Mouse (Mus musculus): ENCODE data around the gene Art4.
A peak's percentile ranks its signal among the peaks of the same experiment; 100 is the strongest.

Art4 gene

GRCm38 (mm10) chr6:136827116-136827515 is 30.4 kb downstream of the Art4 start:
- no peak for DNase-seq (ENCODE audit: low spot score)

- DNase-seq (ENCODE audit: low spot score), result no peak
Measured at GRCm38 (mm10) chr6:136824987-136825386, 32.5 kb downstream of the Art4 start.

GRCm38 (mm10) chr6:136821086-136821485 is 36.4 kb downstream of the Art4 start:
- no peak for DNase-seq (ENCODE audit: low spot score)

GRCm38 (mm10) chr6:136820381-136820780 is 37.2 kb downstream of the Art4 start:
- DNase-seq (ENCODE audit: low spot score), result no peak

GRCm38 (mm10) chr6:136817549-136817948 is 40.0 kb downstream of the Art4 start:
- no peak for DNase-seq (ENCODE audit: low spot score)

- DNase-seq (ENCODE audit: low spot score), result no peak
Measured at GRCm38 (mm10) chr6:136816826-136817225, 40.7 kb downstream of the Art4 start.

DNA sequence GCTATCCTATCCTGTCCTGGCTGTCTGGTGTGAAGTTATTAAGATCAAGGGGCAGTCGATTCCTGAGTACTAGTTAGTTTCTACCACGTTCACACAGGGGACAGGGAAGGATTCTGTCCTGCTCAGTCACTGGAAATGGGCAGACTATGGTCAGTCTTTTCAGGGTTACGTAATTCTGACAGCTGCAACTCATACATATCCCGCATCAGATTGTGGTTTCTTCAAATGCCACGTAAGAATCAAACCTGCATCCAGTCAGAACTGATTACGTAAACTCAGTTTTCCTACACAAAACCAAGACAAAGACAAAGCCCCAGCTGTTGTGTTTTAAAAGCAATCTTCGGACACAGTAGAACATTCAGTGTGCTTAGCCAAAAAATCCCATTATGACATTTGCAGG is 42.2 kb downstream of the Art4 start:
- no peak for DNase-seq (ENCODE audit: low spot score)

- no peak for DNase-seq (ENCODE audit: low spot score)
Measured at GRCm38 (mm10) chr6:136813117-136813516, 44.4 kb downstream of the Art4 start.

DNA sequence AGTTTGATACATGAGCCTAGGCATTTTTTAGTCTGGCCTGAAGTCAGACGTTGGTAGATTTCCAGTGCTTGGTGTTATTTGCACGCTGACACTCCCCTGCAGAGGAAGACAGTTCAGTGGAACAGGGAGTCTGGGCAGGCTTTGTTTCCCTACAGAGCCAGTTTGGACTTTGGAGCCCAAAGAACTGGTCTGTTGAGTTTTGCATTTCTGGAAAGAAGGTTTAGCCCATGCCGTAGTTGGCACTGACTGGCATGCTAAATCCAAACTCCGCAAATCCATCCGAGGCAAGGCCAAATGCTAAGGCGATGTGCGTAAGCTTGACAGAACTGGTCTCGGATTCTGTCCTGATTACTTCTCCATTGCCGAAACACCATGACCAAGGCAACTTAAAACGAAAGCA is 46.3 kb downstream of the Art4 start:
- DNase-seq (ENCODE audit: low spot score), result no peak

DNA sequence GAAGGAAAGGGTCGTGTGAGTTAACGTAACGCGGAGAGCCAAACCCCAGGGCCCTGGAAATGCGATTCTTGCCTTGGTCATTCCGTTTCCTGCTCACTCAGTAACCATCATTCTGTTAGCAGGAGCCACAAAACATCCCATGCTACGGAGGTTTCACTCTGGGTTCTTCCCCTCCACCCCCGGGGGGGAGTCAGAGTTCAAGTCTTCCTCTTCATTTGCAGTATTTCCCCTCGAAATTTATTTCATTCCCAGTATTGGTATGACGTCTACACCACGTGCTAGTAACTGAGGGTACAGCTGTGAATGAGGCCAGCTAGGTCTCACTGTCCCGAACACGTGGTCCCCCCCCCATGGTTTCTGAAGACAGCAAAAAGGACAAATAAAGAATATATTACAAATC is 47.9 kb downstream of the Art4 start:
- DNase-seq (ENCODE audit: low spot score), result no peak

- DNase-seq (ENCODE audit: low spot score), result peak; percentile 45
Measured at GRCm38 (mm10) chr6:136809077-136809476, 48.5 kb downstream of the Art4 start.

- DNase-seq (ENCODE audit: low spot score), result peak; percentile 37
Measured at GRCm38 (mm10) chr6:136808631-136809046, 48.9 kb downstream of the Art4 start.

DNA sequence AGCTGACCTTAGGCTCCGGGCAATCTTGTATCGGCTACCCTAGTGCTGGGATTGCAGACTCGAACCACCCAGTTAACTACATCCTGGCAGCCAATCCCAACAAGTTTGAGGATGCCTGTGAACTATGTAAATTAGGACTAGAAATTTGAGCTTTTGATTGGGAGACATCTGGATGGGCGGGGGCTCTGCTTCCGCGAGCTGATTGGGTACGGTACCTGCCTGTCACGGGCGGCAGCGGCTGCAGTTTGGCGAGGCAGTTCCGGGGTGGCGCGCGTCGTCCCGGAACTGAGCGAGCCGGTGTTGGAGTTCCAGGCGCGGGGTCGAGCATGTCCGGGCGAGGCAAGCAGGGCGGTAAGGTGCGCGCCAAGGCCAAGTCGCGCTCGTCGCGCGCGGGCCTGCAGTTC is 49.5 kb downstream of the Art4 start, which contains the start of gene H2afj:
Gene H2afj, plus strand, starts transcription at position 231 of the 404 bp plus-strand sequence.
- DNase-seq (ENCODE audit: low spot score), result peak; percentile 99

- DNase-seq (ENCODE audit: low spot score), result no peak
Measured at GRCm38 (mm10) chr6:136807395-136808013, 50.0 kb downstream of the Art4 start.

DNA sequence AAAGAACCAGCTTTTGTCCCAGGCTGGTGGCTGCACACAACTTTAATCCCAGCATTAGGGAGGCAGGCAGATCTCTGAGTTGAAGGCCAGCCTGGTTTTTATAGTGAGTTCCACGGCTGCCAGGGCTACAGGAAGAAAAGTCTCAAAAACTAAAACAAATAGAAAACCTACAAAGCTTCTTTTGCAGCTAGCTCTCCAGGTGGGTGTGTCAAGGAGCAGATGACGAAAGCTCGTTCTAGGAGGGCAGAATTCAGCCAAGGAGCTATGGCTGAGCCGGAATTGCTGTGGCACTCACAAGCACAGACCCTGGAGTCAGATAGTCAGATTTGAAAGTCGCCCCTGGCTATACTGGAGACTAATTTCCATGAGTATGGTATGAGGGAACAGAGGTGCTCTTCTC is 50.7 kb downstream of the Art4 start:
- no peak for DNase-seq (ENCODE audit: low spot score)

DNA sequence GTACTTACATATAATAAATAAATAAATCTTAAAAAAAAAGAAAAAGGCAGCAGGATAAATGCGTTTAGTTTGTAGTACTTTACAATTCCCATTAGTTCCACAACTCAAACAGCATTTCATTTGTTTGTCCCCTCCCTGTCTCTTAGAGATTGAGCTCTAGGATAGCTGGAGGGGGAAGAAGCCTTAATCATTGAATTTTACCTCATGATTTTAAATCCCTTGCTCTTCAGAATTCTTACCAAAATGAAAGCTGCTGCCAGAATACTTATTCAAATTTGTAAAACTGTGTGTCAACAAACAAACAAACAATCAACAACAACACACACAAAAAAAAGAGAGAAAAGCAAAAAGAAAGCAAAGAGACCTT is 52.1 kb downstream of the Art4 start:
- no peak for DNase-seq (ENCODE audit: low spot score)

- DNase-seq (ENCODE audit: low spot score), result no peak
Measured at GRCm38 (mm10) chr6:136804705-136805408, 52.7 kb downstream of the Art4 start.

DNA sequence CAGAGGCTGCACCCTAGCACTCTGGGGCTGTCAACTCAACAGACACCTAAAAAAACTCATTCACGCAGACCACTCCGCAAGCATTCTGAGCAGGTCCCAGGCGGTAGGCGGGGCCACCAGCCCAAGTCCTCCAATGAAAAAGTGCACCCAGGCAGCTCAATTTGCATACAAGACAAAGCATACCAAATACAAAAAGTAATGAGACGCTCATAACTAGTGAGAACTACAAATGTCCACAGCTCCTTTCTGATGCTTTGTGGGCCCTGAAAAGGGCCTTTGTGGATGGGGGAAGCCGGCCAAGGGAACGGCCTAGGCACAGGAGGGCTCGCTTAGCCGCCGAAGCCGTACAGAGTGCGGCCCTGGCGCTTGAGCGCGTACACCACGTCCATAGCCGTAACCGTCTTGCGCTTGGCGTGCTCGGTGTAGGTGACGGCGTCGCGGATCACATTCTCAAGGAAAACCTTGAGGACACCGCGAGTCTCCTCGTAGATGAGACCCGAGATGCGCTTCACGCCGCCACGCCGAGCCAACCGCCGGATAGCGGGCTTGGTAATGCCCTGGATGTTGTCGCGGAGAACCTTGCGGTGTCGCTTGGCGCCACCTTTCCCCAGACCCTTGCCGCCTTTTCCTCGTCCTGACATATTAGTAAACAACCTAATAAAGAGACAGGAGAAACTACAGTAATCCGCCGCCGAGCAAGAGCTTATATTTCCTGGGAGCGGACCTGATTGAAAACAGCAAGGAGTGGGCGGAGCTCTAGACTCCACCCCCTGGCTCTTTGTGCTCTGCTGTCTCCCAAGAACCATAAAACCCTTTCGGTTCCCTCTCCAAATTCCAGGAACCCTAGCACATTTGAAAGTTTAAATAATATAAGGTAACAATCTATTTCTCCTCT is 53.5 kb downstream of the Art4 start, which contains the start of gene Hist4h4:
Gene Hist4h4, minus strand, starts transcription at position 677 of the 895 bp plus-strand sequence.
- DNase-seq (ENCODE audit: low spot score), result peak; percentile 98

DNA sequence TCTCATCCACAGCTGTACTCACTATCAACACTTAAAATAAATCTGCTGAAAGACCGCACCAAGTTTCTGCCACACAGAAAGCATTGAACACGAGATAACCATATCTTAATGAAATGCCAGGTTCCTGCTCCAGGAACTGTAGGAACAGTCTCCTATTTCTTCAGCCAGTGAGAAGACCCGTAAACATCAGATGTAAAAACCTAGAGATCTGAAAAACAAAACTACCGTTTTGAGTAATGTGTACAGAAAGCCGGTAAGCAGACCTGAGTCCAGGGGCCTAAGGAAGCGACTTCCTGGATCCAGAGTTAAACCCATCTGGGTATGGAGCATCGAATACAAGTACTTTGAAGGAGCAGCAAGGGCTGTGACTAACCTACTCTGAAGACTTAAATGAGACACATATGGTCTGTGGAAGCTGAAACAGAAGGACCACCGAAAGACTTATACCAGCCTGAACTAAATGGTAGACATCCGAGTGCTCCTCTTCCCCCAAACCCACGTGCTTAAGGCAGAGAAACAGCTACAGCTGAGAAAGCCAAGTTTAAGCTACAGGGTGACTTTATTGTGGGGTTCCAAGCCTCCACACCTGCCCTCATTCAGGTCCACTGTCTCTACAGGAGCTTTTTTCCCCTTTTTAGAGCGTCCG is 54.3 kb downstream of the Art4 start:
- no peak for DNase-seq (ENCODE audit: low spot score)

DNA sequence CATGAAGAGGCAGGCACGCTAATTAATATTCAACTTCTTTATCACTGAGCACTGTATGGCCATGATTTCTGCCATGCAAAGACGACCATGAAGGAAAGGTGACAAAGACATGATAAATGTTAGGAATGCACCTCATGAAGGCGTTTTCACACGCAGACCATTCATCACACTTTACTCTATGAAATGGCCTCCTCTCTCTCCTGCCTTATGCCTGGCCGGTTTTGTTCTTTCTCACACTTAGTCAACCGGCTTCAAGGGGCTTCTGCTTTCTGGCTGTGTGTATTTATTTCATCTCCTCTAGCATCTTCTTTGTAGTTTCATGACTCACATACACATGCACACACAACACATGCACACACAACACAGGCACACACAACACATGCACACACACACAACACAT is 56.3 kb downstream of the Art4 start:
- no peak for DNase-seq (ENCODE audit: low spot score)

DNA sequence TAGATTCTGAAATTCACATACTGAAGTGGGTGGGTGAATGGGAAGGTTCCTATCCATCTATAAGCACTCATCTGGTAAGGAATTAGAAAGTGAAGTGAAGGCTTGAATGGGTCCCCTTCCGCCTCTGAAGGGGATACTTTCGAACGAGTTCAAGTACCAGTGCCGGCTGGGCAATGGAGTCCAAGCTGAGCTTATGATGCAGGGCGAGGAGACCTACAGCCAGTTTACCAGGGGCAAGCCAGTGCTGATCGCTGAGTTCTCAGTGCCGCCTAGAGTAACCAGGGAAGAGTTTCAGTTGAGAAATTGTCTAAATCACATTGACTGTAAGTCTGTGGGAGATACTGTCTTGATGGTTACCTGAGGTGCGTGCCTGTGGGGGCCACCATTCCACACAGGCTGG is 56.8 kb downstream of the Art4 start:
- DNase-seq (ENCODE audit: low spot score), result no peak
